ENCODE assay signal across 8 mouse cellular contexts in the genomic region with DNA sequence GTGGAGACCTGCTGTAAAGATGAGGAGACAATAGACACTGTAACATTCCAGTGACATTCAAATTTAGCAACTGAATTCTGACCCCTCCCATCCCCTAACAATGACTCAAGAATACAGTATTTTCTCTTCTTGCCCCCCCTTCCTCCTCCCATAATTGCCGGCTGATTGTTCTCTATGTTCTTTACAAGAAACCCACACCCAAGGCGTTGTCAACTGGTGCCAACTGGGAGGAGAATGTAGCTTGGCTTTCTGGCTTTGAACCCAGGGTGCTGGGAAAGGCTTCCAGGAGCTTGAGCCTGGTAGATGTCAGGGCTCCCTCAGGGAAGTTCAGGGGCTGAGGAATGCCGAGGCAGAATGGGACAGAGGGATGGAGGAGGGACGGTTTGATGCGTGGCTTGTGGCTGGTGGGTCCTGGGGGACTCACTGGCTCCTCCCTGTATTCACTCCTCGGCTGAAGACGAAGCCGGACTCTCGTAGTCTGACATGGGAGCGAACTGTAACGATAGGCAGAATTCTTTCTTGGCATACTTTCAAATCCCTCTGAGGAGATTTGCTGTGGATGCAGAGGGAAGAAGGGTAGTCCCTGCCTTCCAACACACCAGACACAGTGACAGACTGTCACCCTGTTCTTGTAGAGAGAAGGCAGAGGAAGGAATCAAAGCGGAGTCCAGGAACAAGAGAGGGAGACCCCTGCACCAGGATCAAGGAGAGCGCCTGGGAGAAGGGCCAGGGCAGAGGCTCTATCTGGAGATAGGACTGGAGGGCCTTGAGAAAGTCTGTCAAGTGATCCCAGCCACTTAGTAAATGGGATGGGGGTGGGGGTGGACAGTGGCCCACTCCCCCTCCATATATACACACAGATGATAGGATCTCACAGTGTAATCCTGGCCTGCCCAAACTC. TPM values are rescaled to one million over a fixed set of nuclear protein-coding genes. Genes with fewer than 3 reads are reported as not detected.
A peak's percentile ranks its signal among the peaks of the same experiment; 100 is the strongest.
DNase-seq lines count a peak whose midpoint lies in the region; ATAC-seq and TF ChIP-seq lines count a peak whose summit lies in the region.

No protein-coding gene starts in this region.

- peak overlapping the region; percentile 22 for H3K4me3 ChIP-seq in ES-Bruce4 (ENCODE audit: low read depth, low read length)
- H3K4me3 ChIP-seq in forebrain, embryonic 13.5 days = no peak overlapping the region
- no peak overlapping the region for H3K4me3 ChIP-seq in hindbrain, embryonic 11.5 days (ENCODE audit: low read depth, low read length)
- H3K4me3 ChIP-seq in neural tube, embryonic 15.5 days (replicated peaks) = no peak overlapping the region

- DNase-seq in R1 (ENCODE audit: low read depth, low spot score) = peak; percentile 97
- peak; percentile 17 for DNase-seq in hindbrain, embryonic 11.5 days (ENCODE audit: low spot score)
- DNase-seq in spleen, adult 18-20 months = no peak
- no peak for DNase-seq in spleen, postnatal 10 days (ENCODE audit: low spot score in 2 of 2)

- peaks cover 11% of the 10 kb centered on the region for H3K4me1 ChIP-seq in ES-Bruce4 (ENCODE audit: control insufficient read depth, insufficient read depth, low read length)
- peaks cover 10% of the 10 kb centered on the region for H3K4me1 ChIP-seq in forebrain, embryonic 13.5 days
- peaks cover 2% of the 10 kb centered on the region; the same call in 1 of the 2 replicates for H3K4me1 ChIP-seq in hindbrain, embryonic 11.5 days (replicated peaks; ENCODE audit: control insufficient read depth, insufficient read depth, low read length)
- H3K4me1 ChIP-seq in neural tube, embryonic 15.5 days = peaks cover 15% of the 10 kb centered on the region

- peak; percentile 94 for TF ChIP-seq EP300 in ES-Bruce4 (IDR thresholded peaks at IDR 0.05; ENCODE audit: insufficient read depth, low read depth, low read length)

- H3K36me3 ChIP-seq in ES-Bruce4 (ENCODE audit: control insufficient read depth, insufficient read depth, low read length, poor library complexity, severe bottlenecking) = peaks cover 13% of the 10 kb centered on the region
- no peaks in the 10 kb centered on the region for H3K36me3 ChIP-seq in forebrain, embryonic 13.5 days (ENCODE audit: poor library complexity, severe bottlenecking)
- H3K36me3 ChIP-seq in hindbrain, embryonic 11.5 days (ENCODE audit: control insufficient read depth, insufficient read depth, low read length) = no peaks in the 10 kb centered on the region
- H3K36me3 ChIP-seq in neural tube, embryonic 15.5 days = no peaks in the 10 kb centered on the region

- H3K27me3 ChIP-seq in ES-Bruce4 (ENCODE audit: control insufficient read depth, insufficient read depth, low read length, poor library complexity, severe bottlenecking) = no peaks in the 10 kb centered on the region
- H3K27me3 ChIP-seq in forebrain, embryonic 13.5 days = no peaks in the 10 kb centered on the region
- H3K27me3 ChIP-seq in hindbrain, embryonic 11.5 days (ENCODE audit: control insufficient read depth, insufficient read depth, low read length) = no peaks in the 10 kb centered on the region
- no peaks in the 10 kb centered on the region for H3K27me3 ChIP-seq in neural tube, embryonic 15.5 days (replicated peaks)

- peak overlapping the region; percentile 4 for H3K9ac ChIP-seq in ES-Bruce4 (ENCODE audit: low read depth, poor library complexity, severe bottlenecking)
- H3K9ac ChIP-seq in forebrain, embryonic 13.5 days = peak overlapping the region; percentile 16; the same call in 1 of the 2 replicates
- H3K9ac ChIP-seq in hindbrain, embryonic 11.5 days (ENCODE audit: low read depth, low read length) = 0 out of 2 replicates have a peak overlapping the region, but pooled peaks have one; percentile 15
- H3K9ac ChIP-seq in neural tube, embryonic 15.5 days (replicated peaks) = no peak overlapping the region

- H3K9me3 ChIP-seq in ES-Bruce4 (replicated peaks; ENCODE audit: control insufficient read depth, insufficient read depth, low read length, poor library complexity, severe bottlenecking) = no peaks in the 10 kb centered on the region
- no peaks in the 10 kb centered on the region for H3K9me3 ChIP-seq in forebrain, embryonic 13.5 days (replicated peaks)
- no peaks in the 10 kb centered on the region for H3K9me3 ChIP-seq in hindbrain, embryonic 11.5 days (ENCODE audit: control insufficient read depth, low read length)
- H3K9me3 ChIP-seq in neural tube, embryonic 15.5 days (replicated peaks) = no peaks in the 10 kb centered on the region

- TF ChIP-seq CTCF in ES-Bruce4 (IDR thresholded peaks at IDR 0.05; ENCODE audit: low read depth, low read length) = no peak

- peak overlapping the region; percentile 98 for H3K27ac ChIP-seq in ES-Bruce4 (ENCODE audit: insufficient read depth, low read length)
- peak overlapping the region; percentile 74 for H3K27ac ChIP-seq in forebrain, embryonic 13.5 days
- H3K27ac ChIP-seq in hindbrain, embryonic 11.5 days (ENCODE audit: low read depth, low read length) = 0 out of 2 replicates have a peak overlapping the region, but pooled peaks have one; percentile 19
- H3K27ac ChIP-seq in neural tube, embryonic 15.5 days (replicated peaks) = peak overlapping the region; percentile 58; the same call in 1 of the 2 replicates

- ATAC-seq in forebrain, embryonic 13.5 days = no peak
- ATAC-seq in hindbrain, embryonic 11.5 days (ENCODE audit: low FRiP score) = no peak
- ATAC-seq in neural tube, embryonic 15.5 days (ENCODE audit: low FRiP score) = no peak
- ATAC-seq in inflammation-experienced regulatory T-cells, adult 6 months = no peak

- WGBS in forebrain, embryonic 13.5 days = 64% methylated on average over 13 of the region's 13 CpGs
- 50% methylated on average over 13 of the region's 13 CpGs for WGBS in hindbrain, embryonic 11.5 days
- WGBS in neural tube, embryonic 15.5 days = 29% methylated on average over 13 of the region's 13 CpGs

- no peak for TF ChIP-seq POLR2A in ES-Bruce4 (IDR thresholded peaks at IDR 0.05; ENCODE audit: insufficient read depth, low read length)

- no peak overlapping the region for H3K4me2 ChIP-seq in forebrain, embryonic 13.5 days
- no peak overlapping the region for H3K4me2 ChIP-seq in hindbrain, embryonic 11.5 days (replicated peaks; ENCODE audit: low read depth, low read length)
- H3K4me2 ChIP-seq in neural tube, embryonic 15.5 days = no peak overlapping the region

RNA-seq across cellular contexts. Expression of a gene that starts 8.7 kb away (rescaled TPM):
- polyA plus RNA-seq in ES-Bruce4 (2011; ENCODE audit: insufficient read depth, insufficient read length, low read depth, missing spikeins) = 56.6 and 62.5 TPM in 2 replicates
- polyA plus RNA-seq in forebrain, embryonic 13.5 days (2015; fragmentation: Nextera tagmentation; extraction: Ambion mirVana) = 95.6 and 95.7 TPM in 2 replicates
- polyA plus RNA-seq in hindbrain, embryonic 11.5 days (2014; fragmentation: Nextera tagmentation; extraction: Ambion mirVana) = 94.3 and 101 TPM in 2 replicates
- 17.2 and 39.7 TPM in 2 replicates for polyA plus RNA-seq in neural tube, embryonic 15.5 days (2015; fragmentation: Nextera tagmentation; extraction: Ambion mirVana)
- 10 to 100 TPM in 1 of 3 experiments, 1 to 10 TPM in 2; 5.5 to 54.9 (median 8.6) TPM for polyA plus RNA-seq in inflammation-experienced regulatory T-cells, adult 6 months (2017; shearing (Covaris generic))

RNA-seq across cellular contexts. Expression of a gene that starts 29.8 kb away (rescaled TPM):
- polyA plus RNA-seq in ES-Bruce4 (2011; ENCODE audit: insufficient read depth, insufficient read length, low read depth, missing spikeins) = 62.3 and 63.5 TPM in 2 replicates
- polyA plus RNA-seq in forebrain, embryonic 13.5 days (2015; fragmentation: Nextera tagmentation; extraction: Ambion mirVana) = 2.6 and 3.1 TPM in 2 replicates
- polyA plus RNA-seq in hindbrain, embryonic 11.5 days (2014; fragmentation: Nextera tagmentation; extraction: Ambion mirVana) = 4.1 and 4.7 TPM in 2 replicates
- 4.9 and 7.4 TPM in 2 replicates for polyA plus RNA-seq in neural tube, embryonic 15.5 days (2015; fragmentation: Nextera tagmentation; extraction: Ambion mirVana)
- not detected for polyA plus RNA-seq in inflammation-experienced regulatory T-cells, adult 6 months (2017; shearing (Covaris generic))

RNA-seq across cellular contexts. Expression of a gene that starts 45.5 kb away (rescaled TPM):
- polyA plus RNA-seq in ES-Bruce4 (2011; ENCODE audit: insufficient read depth, insufficient read length, low read depth, missing spikeins) = 79.3 and 80.6 TPM in 2 replicates
- polyA plus RNA-seq in forebrain, embryonic 13.5 days (2015; fragmentation: Nextera tagmentation; extraction: Ambion mirVana) = 21.2 and 26.3 TPM in 2 replicates
- polyA plus RNA-seq in hindbrain, embryonic 11.5 days (2014; fragmentation: Nextera tagmentation; extraction: Ambion mirVana) = 17.9 and 22.0 TPM in 2 replicates
- polyA plus RNA-seq in neural tube, embryonic 15.5 days (2015; fragmentation: Nextera tagmentation; extraction: Ambion mirVana) = 15.3 and 23.1 TPM in 2 replicates
- polyA plus RNA-seq in inflammation-experienced regulatory T-cells, adult 6 months (2017; shearing (Covaris generic)) = 10 to 100 TPM in 2 of 3 experiments, 1 to 10 TPM in 1; 9.2 to 21.2 (median 14.6) TPM

Comparison
In these comparisons a context has a peak if more than half of its experiments do, and no peak if none do; other contexts are left out.
1. H3K27ac ChIP-seq: peak in every context shown above with its lines; median percentile 98 in ES-Bruce4; 74 in forebrain, embryonic 13.5 days; 58 in neural tube, embryonic 15.5 days; 19 in hindbrain, embryonic 11.5 days.
2. DNase-seq: peak in R1 (single experiment) and hindbrain, embryonic 11.5 days (single experiment); none in spleen, adult 18-20 months (0 of 2) and spleen, postnatal 10 days (0 of 2).